Mouse (Mus musculus): ENCODE measurements at regions not wholly inside any gene's neighbourhood (a gene's known extent, or its start where the extent isn't known, plus 50 kb on each side); places are given as distances from the start of the nearest gene placed in this dataset.

GRCm38 (mm10) chr8:10905761-10906160 lies 102.5 kb downstream of the Irs2 start:
- Histone ChIP-seq H3K4me3 (ENCODE audit: insufficient read depth, low read depth, low read length) (no peak overlapping the region), H3K36me3 (ENCODE audit: control insufficient read depth, insufficient read depth, low read length) (no peaks in the 10 kb centered on the region), H3K27ac (ENCODE audit: insufficient read depth, low read depth, low read length) (no peak overlapping the region), H3K27me3 (replicated peaks; ENCODE audit: control insufficient read depth, insufficient read depth, low read length) (no peaks in the 10 kb centered on the region), H3K4me1 (ENCODE audit: control insufficient read depth, insufficient read depth, low read length) (peaks cover 8% of the 10 kb centered on the region)
- no peak for DNase-seq
- TF ChIP-seq CTCF (conservative IDR thresholded peaks at IDR 0.05; ENCODE audit: insufficient read depth, insufficient read length, low read depth, low read length) (no peak), POLR2A (IDR thresholded peaks at IDR 0.05; ENCODE audit: low read depth, low read length) (no peak)
- 89% methylated on average over 5 of the region's 5 CpGs for WGBS

- Histone ChIP-seq H3K4me3 (ENCODE audit: insufficient read depth, low read depth, low read length) (no peak overlapping the region), H3K27ac (ENCODE audit: insufficient read depth, low read depth, low read length) (no peak overlapping the region), H3K36me3 (ENCODE audit: control insufficient read depth, insufficient read depth, low read length) (no peaks in the 10 kb centered on the region), H3K4me1 (ENCODE audit: control insufficient read depth, insufficient read depth, low read length) (peaks cover 5% of the 10 kb centered on the region; the same call in 1 of the 2 replicates), H3K27me3 (replicated peaks; ENCODE audit: control insufficient read depth, insufficient read depth, low read length) (no peaks in the 10 kb centered on the region)
- 94% methylated on average over 2 of the region's 2 CpGs for WGBS
- TF ChIP-seq POLR2A (IDR thresholded peaks at IDR 0.05; ENCODE audit: low read depth, low read length) (no peak), CTCF (conservative IDR thresholded peaks at IDR 0.05; ENCODE audit: insufficient read depth, insufficient read length, low read depth, low read length) (no peak)
- DNase-seq = no peak
These were observed 104.3 kb downstream of the Irs2 start for GRCm38 (mm10) chr8:10903957-10904356.

GRCm38 (mm10) chr8:10901954-10902353 lies 106.3 kb downstream of the Irs2 start:
- no peak for TF ChIP-seq POLR2A (IDR thresholded peaks at IDR 0.05; ENCODE audit: low read depth, low read length)
- no peak for TF ChIP-seq CTCF (conservative IDR thresholded peaks at IDR 0.05; ENCODE audit: insufficient read depth, insufficient read length, low read depth, low read length)
- no peaks in the 10 kb centered on the region for H3K27me3 ChIP-seq (replicated peaks; ENCODE audit: control insufficient read depth, insufficient read depth, low read length)
- H3K27ac ChIP-seq (ENCODE audit: insufficient read depth, low read depth, low read length) = no peak overlapping the region
- 99% methylated on average over 4 of the region's 4 CpGs for WGBS
- no peak overlapping the region for H3K4me3 ChIP-seq (ENCODE audit: insufficient read depth, low read depth, low read length)
- peaks cover 5% of the 10 kb centered on the region; the same call in 1 of the 2 replicates for H3K4me1 ChIP-seq (ENCODE audit: control insufficient read depth, insufficient read depth, low read length)
- DNase-seq = no peak
- no peaks in the 10 kb centered on the region for H3K36me3 ChIP-seq (ENCODE audit: control insufficient read depth, insufficient read depth, low read length)

GRCm38 (mm10) chr8:10901014-10901413 lies 107.2 kb downstream of the Irs2 start:
- TF ChIP-seq CTCF (conservative IDR thresholded peaks at IDR 0.05; ENCODE audit: insufficient read depth, insufficient read length, low read depth, low read length) (no peak), POLR2A (IDR thresholded peaks at IDR 0.05; ENCODE audit: low read depth, low read length) (no peak)
- peaks cover 5% of the 10 kb centered on the region; the same call in 1 of the 2 replicates for H3K4me1 ChIP-seq (ENCODE audit: control insufficient read depth, insufficient read depth, low read length)

GRCm38 (mm10) chr8:10899581-10900155 lies 108.6 kb downstream of the Irs2 start:
- no peak for TF ChIP-seq CTCF (conservative IDR thresholded peaks at IDR 0.05; ENCODE audit: insufficient read depth, insufficient read length, low read depth, low read length)
- TF ChIP-seq POLR2A (IDR thresholded peaks at IDR 0.05; ENCODE audit: low read depth, low read length) = no peak
- 0 out of 2 replicates have a peak overlapping the region, but pooled peaks have one; percentile 15 for H3K4me3 ChIP-seq (ENCODE audit: insufficient read depth, low read depth, low read length)
- H3K27me3 ChIP-seq (replicated peaks; ENCODE audit: control insufficient read depth, insufficient read depth, low read length) = no peaks in the 10 kb centered on the region
- H3K36me3 ChIP-seq (ENCODE audit: control insufficient read depth, insufficient read depth, low read length) = no peaks in the 10 kb centered on the region
- H3K4me1 ChIP-seq (ENCODE audit: control insufficient read depth, insufficient read depth, low read length) = peaks cover 5% of the 10 kb centered on the region; the same call in 1 of the 2 replicates
- peak overlapping the region; percentile 58 for H3K27ac ChIP-seq (ENCODE audit: insufficient read depth, low read depth, low read length)
- WGBS = 20% methylated on average over 17 of the region's 17 CpGs
- peak; percentile 89 for DNase-seq

More at GRCm38 (mm10) chr8:10901014-10901413, 107.2 kb downstream of the Irs2 start:
- no peaks in the 10 kb centered on the region for H3K27me3 ChIP-seq (replicated peaks; ENCODE audit: control insufficient read depth, insufficient read depth, low read length)
- 71% methylated on average over 3 of the region's 3 CpGs for WGBS
- H3K36me3 ChIP-seq (ENCODE audit: control insufficient read depth, insufficient read depth, low read length) = no peaks in the 10 kb centered on the region
- DNase-seq = no peak
- no peak overlapping the region for H3K27ac ChIP-seq (ENCODE audit: insufficient read depth, low read depth, low read length)
- no peak overlapping the region for H3K4me3 ChIP-seq (ENCODE audit: insufficient read depth, low read depth, low read length)

GRCm38 (mm10) chr8:10898562-10899527 lies 109.4 kb downstream of the Irs2 start:
- 0 out of 2 replicates have a peak overlapping the region, but pooled peaks have one; percentile 36 for H3K27ac ChIP-seq (ENCODE audit: insufficient read depth, low read depth, low read length)
- H3K4me1 ChIP-seq (ENCODE audit: control insufficient read depth, insufficient read depth, low read length) = peaks cover 5% of the 10 kb centered on the region; the same call in 1 of the 2 replicates
- no peaks in the 10 kb centered on the region for H3K36me3 ChIP-seq (ENCODE audit: control insufficient read depth, insufficient read depth, low read length)
- WGBS = 47% methylated on average over 16 of the region's 16 CpGs
- no peaks in the 10 kb centered on the region for H3K27me3 ChIP-seq (replicated peaks; ENCODE audit: control insufficient read depth, insufficient read depth, low read length)
- DNase-seq = peak; percentile 43
- H3K4me3 ChIP-seq (ENCODE audit: insufficient read depth, low read depth, low read length) = no peak overlapping the region
- no peak for TF ChIP-seq POLR2A (IDR thresholded peaks at IDR 0.05; ENCODE audit: low read depth, low read length)
- no peak for TF ChIP-seq CTCF (conservative IDR thresholded peaks at IDR 0.05; ENCODE audit: insufficient read depth, insufficient read length, low read depth, low read length)

GRCm38 (mm10) chr8:10897573-10897972 lies 110.7 kb downstream of the Irs2 start:
- no peaks in the 10 kb centered on the region for H3K36me3 ChIP-seq (ENCODE audit: control insufficient read depth, insufficient read depth, low read length)
- H3K4me1 ChIP-seq (ENCODE audit: control insufficient read depth, insufficient read depth, low read length) = peaks cover 5% of the 10 kb centered on the region; the same call in 1 of the 2 replicates
- no peak for TF ChIP-seq POLR2A (IDR thresholded peaks at IDR 0.05; ENCODE audit: low read depth, low read length)
- no peak for TF ChIP-seq CTCF (conservative IDR thresholded peaks at IDR 0.05; ENCODE audit: insufficient read depth, insufficient read length, low read depth, low read length)
- no peak overlapping the region for H3K27ac ChIP-seq (ENCODE audit: insufficient read depth, low read depth, low read length)
- no peak overlapping the region for H3K4me3 ChIP-seq (ENCODE audit: insufficient read depth, low read depth, low read length)
- no peaks in the 10 kb centered on the region for H3K27me3 ChIP-seq (replicated peaks; ENCODE audit: control insufficient read depth, insufficient read depth, low read length)
- 69% methylated on average over 7 of the region's 7 CpGs for WGBS
- no peak for DNase-seq
